Mouse (Mus musculus): ENCODE data around the gene Zfhx3.

Zfhx3 gene

GRCm38 (mm10) chr8:108908066-108908465 is 965.6 kb downstream of the Zfhx3 start:
- DNase-seq = no peak

DNA sequence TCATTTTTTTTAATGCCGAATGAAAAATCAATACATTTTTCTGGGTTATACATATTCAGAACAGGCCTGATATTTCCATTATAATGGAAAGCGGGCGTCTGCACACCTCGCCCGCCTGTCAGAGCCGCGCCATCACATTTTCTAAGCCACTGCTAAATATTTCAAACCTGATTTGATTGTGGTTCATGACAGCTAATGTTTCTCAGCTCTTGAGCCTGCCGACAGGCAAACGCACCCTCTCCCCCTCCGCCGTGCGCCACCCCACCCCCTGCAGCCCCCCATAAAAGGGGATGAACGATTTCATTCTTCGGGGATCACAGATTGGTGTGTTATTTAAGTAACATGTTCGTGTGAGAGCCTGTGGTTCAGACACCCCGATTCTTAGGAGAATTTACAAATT is 966.1 kb downstream of the Zfhx3 start:
- no peak for DNase-seq

GRCm38 (mm10) chr8:108909035-108909434 is 966.6 kb downstream of the Zfhx3 start:
- DNase-seq = peak in 1 of 2 experiments; percentile 23

GRCm38 (mm10) chr8:108909455-108909854 is 967.0 kb downstream of the Zfhx3 start:
- DNase-seq = no peak

- no peak for DNase-seq
These were observed 968.4 kb downstream of the Zfhx3 start for GRCm38 (mm10) chr8:108910843-108911242.

DNA sequence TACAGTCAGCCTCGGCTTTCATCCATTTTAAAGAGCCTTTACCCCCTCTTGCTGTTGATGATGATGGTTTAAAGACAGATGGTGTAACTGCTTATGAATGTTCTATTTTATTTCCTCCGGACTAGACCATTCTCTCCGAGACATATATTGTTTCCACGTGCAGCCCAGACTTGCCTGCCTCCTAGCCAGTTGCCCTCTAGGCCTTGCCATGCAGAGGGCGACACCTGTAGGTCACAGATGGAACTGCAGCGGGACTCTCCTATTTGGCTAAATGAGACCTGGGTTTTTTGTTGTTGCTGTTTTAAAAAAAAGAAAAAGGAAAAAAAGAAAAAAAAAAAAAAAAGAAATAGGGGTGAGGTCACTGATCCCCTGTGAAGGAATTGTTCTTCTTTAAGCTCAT is 969.1 kb downstream of the Zfhx3 start:
- peak; percentile 88 to 94 for DNase-seq

DNA sequence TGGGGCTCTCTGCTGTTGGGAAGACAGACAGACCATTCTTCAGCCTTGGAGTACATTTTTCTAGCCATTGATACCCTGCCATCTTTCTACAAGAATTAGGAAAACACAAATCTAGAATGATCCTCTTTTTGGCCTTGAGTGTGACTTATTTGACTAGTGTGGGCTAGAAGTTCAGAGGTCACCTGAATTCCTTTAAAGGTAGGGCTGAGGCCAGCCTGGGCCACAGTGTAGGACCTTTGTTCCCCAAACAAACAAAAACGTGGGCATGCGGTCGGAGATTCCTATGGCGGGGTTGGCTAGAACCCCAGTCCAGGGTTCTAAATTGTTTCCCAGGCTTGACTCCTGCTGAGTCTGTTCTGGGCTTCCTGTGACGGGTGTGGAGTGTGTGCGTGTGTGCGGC is 970.6 kb downstream of the Zfhx3 start:
- no peak for DNase-seq

DNA sequence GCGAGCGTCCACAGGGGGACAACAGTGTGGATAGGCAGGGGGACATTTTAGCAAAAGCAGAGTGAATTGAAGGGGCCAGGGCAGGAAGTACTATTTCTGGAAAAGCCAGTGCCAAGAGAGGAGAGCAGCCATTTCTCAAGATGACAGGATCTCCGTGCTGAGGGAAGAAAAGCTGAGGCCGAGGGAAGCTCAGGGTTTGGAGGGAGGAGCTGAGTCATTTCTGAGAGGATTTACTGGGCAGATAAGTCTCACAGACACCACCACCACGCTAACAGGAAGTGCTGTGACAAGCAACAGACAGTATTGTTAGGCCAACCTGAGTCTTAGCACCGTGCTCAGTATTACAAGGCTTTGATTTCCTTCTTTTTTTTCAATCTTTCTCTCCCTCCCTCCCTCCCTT is 973.0 kb downstream of the Zfhx3 start:
- peak; percentile 38 to 46 for DNase-seq

DNA sequence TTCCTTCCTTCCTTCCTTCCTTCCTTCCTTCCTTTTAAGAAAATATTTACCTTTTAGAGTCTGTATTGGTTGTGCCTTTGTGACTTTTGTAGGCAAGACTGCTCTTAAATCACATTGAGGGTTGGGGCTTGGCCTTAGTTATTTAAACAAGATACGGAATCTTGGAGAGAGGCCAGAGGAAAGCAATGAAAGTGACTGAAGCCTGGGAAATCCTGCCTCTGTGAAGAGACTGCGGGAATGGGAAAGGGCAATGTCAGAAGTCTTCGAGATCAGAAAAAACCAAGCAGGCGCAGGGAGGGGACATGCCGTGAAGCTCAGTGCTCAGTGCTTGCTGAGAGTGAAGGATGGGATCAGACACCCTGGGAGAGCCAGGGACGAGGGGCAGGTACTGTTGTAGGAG is 973.4 kb downstream of the Zfhx3 start:
- DNase-seq = peak; percentile 40 to 48

- DNase-seq = no peak
These were observed 977.7 kb downstream of the Zfhx3 start for GRCm38 (mm10) chr8:108920151-108920550.

DNA sequence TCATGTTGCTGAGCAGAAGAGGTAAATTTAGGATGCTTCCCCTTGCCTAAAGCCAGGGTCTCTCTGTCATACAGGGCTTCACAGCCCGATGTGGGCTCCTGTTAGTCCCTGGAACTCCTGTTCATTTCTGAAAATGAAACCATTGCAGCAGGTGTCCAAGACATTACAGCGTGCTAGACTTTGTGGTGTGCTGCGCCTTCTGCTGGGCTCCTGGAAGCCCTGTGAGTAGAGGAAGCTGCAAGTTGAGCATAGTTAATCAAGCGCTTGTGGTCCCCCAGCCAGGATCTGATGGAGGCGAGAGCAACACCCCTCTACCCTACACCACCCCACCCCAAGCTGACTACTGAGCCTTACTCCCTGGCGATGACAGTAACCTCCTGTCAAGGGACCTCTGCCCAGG is 980.7 kb downstream of the Zfhx3 start:
- DNase-seq = no peak

- no peak for DNase-seq
These were observed 982.1 kb downstream of the Zfhx3 start for GRCm38 (mm10) chr8:108924526-108924925.

- DNase-seq = no peak
These were observed 983.7 kb downstream of the Zfhx3 start for GRCm38 (mm10) chr8:108926106-108926505.

DNA sequence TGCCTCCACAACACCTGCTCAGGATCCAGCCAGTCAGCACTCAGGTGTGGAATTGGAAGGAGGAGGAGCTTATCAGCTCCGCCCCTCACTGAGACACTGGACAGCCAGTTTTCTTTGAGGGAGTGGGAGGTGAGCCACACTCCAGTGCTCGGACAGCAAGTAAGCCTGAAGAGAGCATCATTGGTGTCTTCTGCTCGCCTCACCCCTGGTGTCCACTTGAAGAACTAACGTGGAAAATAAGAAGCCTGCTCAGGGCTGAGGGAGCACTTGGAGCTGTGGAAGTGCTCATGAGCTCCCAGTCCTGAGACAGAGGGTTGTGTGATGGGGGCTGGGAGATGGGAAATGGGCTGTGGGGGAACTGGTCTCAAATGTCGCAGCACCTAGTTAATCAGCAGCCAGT is 988.2 kb downstream of the Zfhx3 start:
- DNase-seq = no peak

- DNase-seq = peak in 1 of 2 experiments; percentile 22
These were observed 989.4 kb downstream of the Zfhx3 start for GRCm38 (mm10) chr8:108931837-108932236.

- no peak for DNase-seq
These were observed 990.3 kb downstream of the Zfhx3 start for GRCm38 (mm10) chr8:108932729-108933128.

- peak in 1 of 2 experiments; percentile 12 for DNase-seq
These were observed 993.6 kb downstream of the Zfhx3 start for GRCm38 (mm10) chr8:108935834-108936694.

DNA sequence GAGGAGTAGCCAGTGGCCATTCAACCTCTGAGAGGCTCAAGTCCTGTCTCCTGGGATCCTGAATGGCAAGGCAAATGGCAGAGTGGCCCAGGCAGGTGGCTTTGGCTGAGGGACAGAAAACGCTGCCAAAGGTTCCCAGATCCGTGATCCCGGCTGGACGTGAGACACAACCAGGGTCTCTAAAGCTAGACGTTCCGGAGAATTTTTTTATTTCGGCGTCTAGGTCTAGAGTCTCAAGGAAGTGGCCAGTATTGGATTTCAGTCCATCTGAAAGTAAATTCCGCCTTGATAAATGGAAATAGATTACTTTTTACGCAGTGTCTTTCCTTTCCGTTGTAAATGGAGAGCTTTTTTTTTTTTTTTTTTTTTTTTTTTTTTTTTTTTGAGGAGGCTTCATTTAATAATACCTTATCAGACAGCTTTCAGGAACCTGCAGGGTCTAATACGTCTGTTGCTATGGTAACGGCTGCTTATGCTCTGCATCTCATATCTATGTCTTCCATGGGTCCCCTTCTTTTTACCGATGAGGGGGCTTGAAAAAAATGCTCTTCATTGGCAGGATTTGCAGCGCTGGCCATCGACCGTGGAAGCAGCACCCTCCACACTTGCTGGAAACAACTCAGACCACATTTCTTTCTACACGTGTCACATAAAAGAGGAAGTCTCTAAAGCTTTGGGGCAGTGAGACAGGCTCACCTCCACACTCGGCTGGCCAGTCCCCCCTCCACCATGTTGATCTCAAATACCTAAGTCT is 994.4 kb downstream of the Zfhx3 start:
- DNase-seq = peak in 1 of 2 experiments; percentile 19

GRCm38 (mm10) chr8:108937904-108938455 is 995.5 kb downstream of the Zfhx3 start:
- DNase-seq = peak in 1 of 2 experiments; percentile 17

DNA sequence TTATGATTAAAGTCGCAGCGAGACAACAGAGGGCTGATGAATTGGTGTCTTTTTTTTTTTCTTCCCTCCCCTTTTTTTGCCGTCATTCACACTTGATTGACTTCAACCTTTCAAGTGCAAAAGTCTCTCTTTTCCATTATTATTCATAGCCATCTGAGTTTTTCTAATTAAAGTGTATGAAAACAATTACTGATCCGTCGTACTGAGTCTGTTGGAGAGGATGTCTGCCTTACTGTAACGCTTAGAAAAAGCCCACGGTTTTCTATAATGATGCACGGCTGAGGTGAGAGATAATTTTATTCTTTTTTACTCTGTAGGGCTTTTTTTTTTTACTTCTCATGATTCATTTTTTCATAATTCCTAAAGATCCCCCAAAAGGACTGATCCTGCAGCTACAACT is 1000.2 kb downstream of the Zfhx3 start:
- no peak for DNase-seq

DNA sequence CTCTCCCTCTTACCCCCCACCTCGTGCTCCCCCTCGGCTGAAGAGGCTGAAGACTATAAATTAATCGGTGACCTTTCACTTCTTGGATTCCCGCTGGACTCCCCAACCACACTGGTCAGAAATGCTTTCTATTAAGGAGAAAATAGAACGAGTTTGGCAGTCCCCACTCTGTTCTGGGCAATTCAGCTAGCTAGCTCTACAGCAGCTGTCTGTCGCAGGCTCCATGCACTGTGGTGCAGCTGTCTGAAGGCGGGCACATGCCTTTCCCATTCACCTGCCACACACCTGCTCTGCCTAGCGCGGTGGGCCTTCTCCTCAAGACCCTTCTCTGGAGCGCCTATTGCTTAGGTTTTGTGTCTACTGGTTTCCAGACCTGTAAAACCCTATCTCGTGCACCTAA is 1000.7 kb downstream of the Zfhx3 start:
- no peak for DNase-seq

DNA sequence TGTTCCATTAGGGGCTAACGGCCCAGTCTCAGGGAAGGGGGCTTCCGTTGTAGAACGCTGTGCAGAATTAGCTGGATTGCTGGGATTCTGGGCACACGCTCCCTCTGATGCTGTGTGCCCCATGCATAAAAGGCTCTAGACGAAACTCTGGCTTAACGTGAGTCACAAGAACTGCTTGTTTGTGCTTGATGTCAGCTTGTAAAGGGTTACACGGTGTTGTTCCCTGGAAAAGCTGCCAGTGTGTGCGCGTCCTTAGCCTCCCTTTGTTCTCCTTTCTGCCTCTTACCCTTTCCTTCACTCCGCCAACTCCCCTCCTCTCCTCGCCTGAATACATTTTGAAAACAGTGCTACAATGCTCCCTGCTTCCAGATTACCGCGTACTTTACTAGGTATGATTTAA is 1001.9 kb downstream of the Zfhx3 start:
- DNase-seq = peak in 1 of 2 experiments; percentile 6

DNA sequence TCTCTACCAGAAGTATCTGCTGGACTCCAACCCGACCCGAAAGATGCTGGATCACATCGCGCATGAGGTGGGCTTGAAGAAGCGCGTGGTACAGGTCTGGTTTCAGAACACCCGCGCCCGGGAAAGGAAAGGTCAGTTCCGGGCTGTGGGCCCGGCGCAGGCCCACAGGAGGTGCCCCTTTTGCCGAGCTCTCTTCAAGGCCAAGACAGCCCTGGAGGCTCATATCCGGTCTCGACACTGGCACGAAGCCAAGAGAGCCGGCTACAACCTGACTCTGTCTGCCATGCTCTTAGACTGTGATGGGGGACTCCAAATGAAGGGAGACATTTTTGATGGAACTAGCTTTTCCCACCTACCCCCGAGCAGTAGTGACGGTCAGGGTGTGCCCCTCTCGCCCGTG is 1007.9 kb downstream of the Zfhx3 start:
- no peak for DNase-seq

DNA sequence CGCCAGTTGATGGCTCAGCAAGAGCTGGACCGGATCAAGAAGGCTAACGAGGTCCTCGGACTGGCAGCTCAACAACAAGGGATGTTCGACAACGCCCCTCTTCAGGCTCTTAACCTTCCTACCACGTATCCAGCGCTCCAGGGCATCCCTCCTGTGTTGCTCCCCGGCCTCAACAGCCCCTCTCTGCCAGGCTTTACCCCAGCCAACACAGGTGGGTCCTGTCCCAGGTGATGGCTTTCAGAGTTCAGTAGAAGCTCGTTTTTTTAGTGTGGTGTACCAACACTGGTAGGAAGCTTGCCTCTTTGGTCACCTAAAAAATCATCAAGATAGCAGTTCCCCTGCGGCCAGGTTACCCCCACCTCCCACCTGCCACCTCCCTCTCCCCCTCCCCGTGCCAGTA is 1009.1 kb downstream of the Zfhx3 start:
- no peak for DNase-seq

All from kidney, postnatal 25 days (tissue).